Mouse (Mus musculus): ENCODE data around the gene Nop9.

DNA sequence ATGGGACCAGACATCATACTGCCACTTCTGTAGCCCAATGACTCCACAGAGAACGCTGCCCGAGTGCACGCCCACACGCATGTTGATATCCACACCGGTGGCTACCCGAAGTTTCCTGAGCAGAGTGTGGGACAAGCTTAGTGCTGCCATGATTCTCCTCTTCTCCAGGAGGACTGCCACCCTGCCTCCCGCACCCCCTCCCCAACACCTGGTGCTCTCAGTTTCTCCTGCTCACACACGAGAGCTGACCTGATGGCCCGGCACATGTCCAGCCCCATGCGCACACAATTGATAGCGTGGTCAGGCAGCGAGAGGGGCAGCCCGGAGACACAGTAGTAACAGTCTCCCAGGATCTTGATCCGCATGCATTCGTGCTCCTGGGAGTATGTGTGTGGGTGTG is 33.2 kb downstream of the Nop9 start:
- no peak for TF ChIP-seq GATA1 (IDR thresholded peaks at IDR 0.05; ENCODE audit: low read length)
- no peak for TF ChIP-seq TAL1 (IDR thresholded peaks at IDR 0.05; ENCODE audit: low read length)
